Mouse (Mus musculus) heart, postnatal 25 days (tissue): Measurements from ENCODE around the gene Acsm2. TPM values are rescaled to one million over a fixed set of nuclear protein-coding genes. Genes with fewer than 3 reads are reported as not detected.

Experiments used
- DNase-seq: peaks from one replicate; pipeline ENCODE4 v3.0.0; 2022; ENCODE audit warnings: low spot score
- intact Hi-C: fragments of 180-260 bp; cut with DNase I; formaldehyde crosslinking; loops from one replicate; pipeline ENCODE4 v1.15.1; 2025
- total RNA-seq, 2 experiments: library from RNA; stranded (reverse); gene quantifications; 2 replicates each; pipeline ENCODE4 v1.2.3; 2021

Acsm2 gene
- total RNA-seq: not detected

DNA sequence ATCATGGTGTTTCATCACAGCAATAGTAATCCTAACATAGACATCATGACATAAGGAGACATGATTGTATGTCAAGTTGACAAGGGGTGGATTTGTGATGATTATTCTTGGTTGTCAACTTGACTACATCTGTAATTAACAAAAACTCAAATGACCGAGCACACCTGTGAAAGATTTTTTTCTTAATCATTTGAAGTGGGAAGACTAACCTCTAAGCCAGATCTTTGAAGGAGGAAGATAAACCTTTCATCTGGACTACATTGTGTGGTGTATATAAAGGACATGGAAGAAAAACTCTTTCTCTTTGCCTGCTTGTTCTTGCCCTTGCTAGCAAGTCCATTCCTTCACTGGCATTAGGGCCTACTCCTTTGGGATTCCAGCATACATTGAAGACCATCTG is at the start of gene Acsm2:
TSS of gene Acsm2 (plus strand) at position 301 of the 400 bp plus-strand sequence.
- no peak for DNase-seq
- intact Hi-C loops: no loop called here

- DNase-seq: no peak
- intact Hi-C loops: loop anchor here (10.0 kb wide), 2 partner anchors 164 to 746 kb away; no protein-coding TSS in a partner anchor
Measured at GRCm38 (mm10) chr7:119511143-119511542, 43.0 kb upstream of the Acsm2 start.

DNA sequence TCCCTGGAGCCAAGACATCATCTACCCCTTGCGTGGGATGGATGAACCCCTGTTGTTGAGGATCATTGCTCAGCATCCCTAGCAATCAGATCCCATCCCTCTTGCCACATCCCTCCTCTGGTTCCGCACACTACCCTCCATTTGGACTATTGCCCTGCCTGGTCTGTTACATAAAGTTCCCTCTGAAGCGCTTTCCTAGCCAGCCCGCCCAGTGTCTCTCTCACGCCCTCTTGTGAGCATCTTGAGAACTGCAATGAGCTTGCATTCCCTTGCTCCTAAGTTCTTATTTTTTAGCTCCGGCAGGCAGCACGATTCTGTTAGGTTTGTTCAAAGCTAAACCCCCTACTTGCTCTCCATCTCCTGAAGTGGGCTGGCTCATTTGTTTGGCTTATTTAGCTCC is 41.1 kb upstream of the Acsm2 start:
- DNase-seq: no peak
- intact Hi-C loops: loop anchor here (10.0 kb wide), 2 partner anchors 162 to 748 kb away; no protein-coding TSS in a partner anchor

- no peak for DNase-seq
- intact Hi-C loops: loop anchor here (1.0 to 10.0 kb wide), 3 partner anchors 159 to 751 kb away; no protein-coding TSS in a partner anchor
Measured at GRCm38 (mm10) chr7:119515492-119516271, 38.5 kb upstream of the Acsm2 start.

- intact Hi-C loops: loop anchor here (10.0 kb wide), 2 partner anchors 159 to 751 kb away; no protein-coding TSS in a partner anchor
- no peak for DNase-seq
Measured at GRCm38 (mm10) chr7:119516272-119516558, 37.9 kb upstream of the Acsm2 start.

DNA sequence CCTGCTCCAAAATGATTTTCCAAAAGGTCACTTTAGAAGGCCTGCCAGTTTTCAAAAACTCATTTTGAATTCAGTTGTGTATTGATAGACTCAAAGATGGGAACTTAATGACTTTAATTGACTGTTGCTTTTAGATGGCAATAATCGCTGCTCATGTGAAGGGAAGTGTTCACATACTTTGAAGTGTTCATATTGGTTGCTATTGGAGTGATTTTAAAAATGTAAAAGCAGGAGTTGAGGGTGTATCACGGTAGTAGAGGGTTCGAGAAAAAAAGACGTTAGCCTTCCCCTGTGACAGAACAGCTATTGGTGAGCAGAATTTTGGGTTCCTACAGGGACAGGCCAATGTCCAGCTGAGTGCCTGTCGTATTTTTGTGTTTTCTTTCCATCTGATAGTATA is 35.0 kb upstream of the Acsm2 start, which contains the start of gene Acsm5:
TSS of gene Acsm5 (plus strand) at position 301 of the 400 bp plus-strand sequence.
- intact Hi-C loops: loop anchor here (10.0 kb wide), 2 partner anchors 156 to 754 kb away; no protein-coding TSS in a partner anchor
- no peak for DNase-seq

GRCm38 (mm10) chr7:119519654-119520053 is 34.5 kb upstream of the Acsm2 start:
- DNase-seq: no peak
- intact Hi-C loops: loop anchor here (10.0 kb wide), 2 partner anchors 155 to 755 kb away; no protein-coding TSS in a partner anchor

- intact Hi-C loops: no loop called here
- DNase-seq: no peak
Measured at GRCm38 (mm10) chr7:119521816-119522215, 32.3 kb upstream of the Acsm2 start.

DNA sequence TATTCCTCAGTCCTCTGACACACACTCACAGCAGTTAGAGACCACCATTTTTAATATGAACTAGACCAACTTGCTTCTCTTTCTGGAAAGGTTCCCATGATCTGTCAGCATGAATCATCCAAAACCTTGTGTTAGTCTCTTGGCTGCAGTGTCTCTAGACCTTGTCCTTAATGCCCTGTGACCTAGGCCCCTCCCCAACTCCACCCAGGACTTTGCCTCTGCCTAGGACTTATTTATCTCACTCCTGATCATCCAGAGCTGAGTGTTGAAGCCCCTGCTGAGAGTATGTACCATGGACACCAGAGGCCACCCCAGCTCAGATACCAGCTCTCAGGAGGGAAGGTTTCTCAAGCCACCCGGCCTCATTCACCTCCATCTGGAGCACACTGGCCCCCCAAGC is 31.8 kb upstream of the Acsm2 start:
- intact Hi-C loops: no loop called here
- DNase-seq: no peak

DNA sequence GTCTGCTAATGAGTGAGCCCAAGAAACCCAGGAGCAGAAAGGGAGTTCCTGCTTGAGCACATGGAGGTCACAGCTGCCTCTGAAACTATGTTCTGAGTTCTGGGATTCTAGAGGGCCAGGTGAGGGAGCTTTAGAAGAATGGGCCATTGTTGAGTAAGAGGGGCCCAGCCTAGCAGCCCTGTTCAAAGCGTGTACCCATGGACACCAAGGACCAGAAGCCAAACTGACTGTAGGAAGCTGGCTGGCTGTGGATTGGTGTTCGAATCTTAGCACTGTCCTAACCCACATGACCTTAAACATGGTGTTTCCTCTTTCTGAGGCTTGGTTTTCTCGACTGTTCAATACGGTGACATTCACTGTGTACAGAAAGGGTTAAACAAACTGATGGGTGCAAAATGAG is 30.8 kb upstream of the Acsm2 start, which contains the start of gene Pdilt:
TSS of gene Pdilt (minus strand) at position 101 of the 400 bp plus-strand sequence.
- intact Hi-C loops: no loop called here

GRCm38 (mm10) chr7:119525881-119526281 is 28.3 kb upstream of the Acsm2 start:
- intact Hi-C loops: no loop called here
- peak; percentile 17 for DNase-seq

More for the DNA sequence above, 30.8 kb upstream of the Acsm2 start, which contains the start of gene Pdilt:
- DNase-seq: no peak

DNA sequence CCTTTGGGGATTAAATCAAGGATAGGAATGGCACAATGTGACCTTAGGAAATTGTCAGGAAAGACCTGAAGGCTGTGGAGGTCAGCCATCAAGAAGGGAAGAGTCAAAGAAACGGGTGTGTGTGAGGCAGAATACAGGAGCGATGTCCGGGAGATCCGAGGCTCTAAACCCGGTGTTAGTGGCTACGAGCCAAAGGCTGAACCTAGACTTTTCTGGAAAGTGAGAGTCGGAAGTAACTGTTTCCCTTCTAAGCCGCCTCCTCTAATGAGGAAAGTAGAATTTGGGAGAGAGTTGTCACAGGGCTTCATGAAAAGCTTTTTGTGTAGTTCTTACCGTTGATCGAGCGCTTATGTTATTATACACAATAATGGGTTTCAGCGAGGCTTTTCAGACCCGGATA is 27.7 kb upstream of the Acsm2 start:
- intact Hi-C loops: no loop called here
- no peak for DNase-seq

DNA sequence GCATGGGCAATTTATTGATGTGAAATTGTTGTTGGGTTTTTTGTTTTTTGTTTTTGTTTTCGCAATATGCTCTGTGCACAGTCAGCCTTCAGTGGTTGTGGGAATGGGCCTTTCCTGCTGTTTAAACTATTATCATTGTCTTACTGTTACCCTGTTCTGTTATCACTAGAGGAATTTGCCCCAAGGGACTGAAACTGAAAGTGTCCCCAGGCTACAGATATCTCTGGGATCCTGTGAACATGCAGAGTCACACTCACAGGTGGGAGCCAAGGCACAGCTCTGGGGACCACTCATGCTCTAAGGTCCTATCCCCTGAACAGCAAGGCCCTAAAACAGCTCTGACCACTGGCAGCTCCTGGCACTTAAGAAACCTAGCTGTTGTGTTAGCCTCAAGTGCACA is 27.0 kb upstream of the Acsm2 start:
- no peak for DNase-seq
- intact Hi-C loops: no loop called here

DNA sequence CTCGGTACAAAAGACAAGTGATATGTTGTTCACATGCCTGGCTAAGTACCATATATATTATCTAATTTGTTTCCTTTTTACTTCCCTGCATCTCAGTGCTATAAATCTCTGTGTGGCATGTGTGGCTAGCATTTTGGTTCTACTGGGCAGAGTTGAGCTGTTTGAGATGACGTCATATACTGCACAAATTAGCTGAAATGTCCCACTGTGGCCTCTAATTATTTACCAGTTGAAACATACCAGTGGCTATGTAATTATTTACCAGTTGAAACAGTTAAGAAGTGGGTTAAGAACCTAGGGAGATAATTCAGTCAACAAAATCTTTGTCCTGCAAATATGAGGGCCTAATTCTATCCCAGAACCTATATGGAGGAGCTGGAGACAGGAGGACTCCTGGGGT is 26.6 kb upstream of the Acsm2 start:
- no peak for DNase-seq
- intact Hi-C loops: no loop called here

- DNase-seq: no peak
Measured at GRCm38 (mm10) chr7:119528617-119529016, 25.5 kb upstream of the Acsm2 start.

DNA sequence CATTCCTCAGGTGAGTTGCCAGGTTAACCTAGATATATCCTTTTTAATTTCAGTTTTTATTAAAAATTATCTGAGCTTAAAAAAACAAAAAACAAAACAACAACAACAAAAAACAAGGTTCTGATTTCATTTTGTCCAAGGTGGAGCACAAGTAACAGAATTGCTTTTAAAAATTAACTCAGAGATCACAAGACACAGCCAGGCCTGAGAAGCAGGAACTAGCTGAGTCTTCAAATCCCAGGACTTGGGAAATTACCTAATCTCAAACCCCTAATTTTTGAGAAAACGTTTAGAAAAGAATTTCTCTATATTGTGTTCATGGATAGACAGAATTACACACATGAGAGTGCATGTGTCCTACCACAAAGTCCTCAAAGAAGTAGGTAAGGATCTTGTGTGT is 21.2 kb upstream of the Acsm2 start:
- intact Hi-C loops: no loop called here
- DNase-seq: no peak

More at GRCm38 (mm10) chr7:119528617-119529016, 25.5 kb upstream of the Acsm2 start:
- intact Hi-C loops: no loop called here

DNA sequence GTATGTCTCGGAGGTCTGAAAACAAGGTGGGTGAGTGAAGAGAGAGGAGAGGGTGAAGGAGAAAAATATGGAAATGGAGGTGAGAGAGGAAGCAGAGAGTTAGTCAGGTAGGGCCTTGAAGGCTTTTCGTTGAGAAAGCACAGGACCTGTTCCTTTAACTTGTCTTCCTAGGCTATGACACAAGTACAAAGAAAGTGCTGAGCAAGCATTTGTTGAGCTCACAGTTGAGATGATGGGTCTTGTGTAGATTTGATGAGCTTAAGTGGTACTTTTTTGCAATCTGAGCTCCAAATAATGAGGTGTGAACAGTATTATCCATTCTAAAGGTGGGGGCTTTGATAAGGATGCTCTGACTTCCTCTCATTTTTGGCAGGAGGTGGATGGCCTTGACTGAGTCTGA is 19.8 kb upstream of the Acsm2 start:
- intact Hi-C loops: no loop called here

GRCm38 (mm10) chr7:119542445-119542844 is 11.7 kb upstream of the Acsm2 start:
- intact Hi-C loops: no loop called here
- no peak for DNase-seq

More for the DNA sequence above, 19.8 kb upstream of the Acsm2 start:
- DNase-seq: no peak

GRCm38 (mm10) chr7:119545572-119545971 is 8.6 kb upstream of the Acsm2 start:
- intact Hi-C loops: no loop called here

GRCm38 (mm10) chr7:119550471-119551222 is 3.5 kb upstream of the Acsm2 start:
- intact Hi-C loops: no loop called here
- no peak for DNase-seq

More at GRCm38 (mm10) chr7:119545572-119545971, 8.6 kb upstream of the Acsm2 start:
- no peak for DNase-seq
